Mouse (Mus musculus) liver, embryonic 15.5 days (tissue): ENCODE results near the gene Wnt4. TPM values are rescaled to one million over a fixed set of nuclear protein-coding genes. Genes with fewer than 3 reads are reported as not detected.

Experiments
- ATAC-seq: fragments of 200-750 bp; cut with Nextera tagmentation; 2 replicates; pipeline ENCODE4 v1.8.0; 2017; ENCODE audit warnings: moderate number of reproducible peaks, mild to moderate bottlenecking, moderate library complexity; ENCODE audit not compliant: insufficient read depth
- H3K27ac ChIP-seq: fragments of 300-500 bp; sonication (generic); replicated peaks from 2 replicates; pipeline ENCODE4 v1.5.1; 2015; ENCODE audit warnings: mild to moderate bottlenecking, inconsistent platforms
- H3K27me3 ChIP-seq: fragments of 300-500 bp; sonication (generic); 2 replicates; pipeline ENCODE4 v1.6.1; 2015; ENCODE audit warnings: mild to moderate bottlenecking, inconsistent platforms
- H3K36me3 ChIP-seq: fragments of 300-500 bp; sonication (generic); replicated peaks from 2 replicates; pipeline ENCODE4 v1.6.1; 2015; ENCODE audit warnings: moderate library complexity, mild to moderate bottlenecking, inconsistent platforms
- H3K4me1 ChIP-seq: fragments of 300-500 bp; sonication (generic); replicated peaks from 2 replicates; pipeline ENCODE4 v1.6.1; 2015; ENCODE audit warnings: inconsistent platforms
- H3K4me2 ChIP-seq: fragments of 300-500 bp; sonication (generic); 2 replicates; pipeline ENCODE4 v1.6.1; 2015; ENCODE audit warnings: moderate library complexity, mild to moderate bottlenecking, inconsistent platforms
- H3K4me3 ChIP-seq: fragments of 300-500 bp; sonication (generic); replicated peaks from 2 replicates; pipeline ENCODE4 v1.5.1; 2015; ENCODE audit warnings: mild to moderate bottlenecking, inconsistent platforms
- H3K9ac ChIP-seq: fragments of 300-500 bp; sonication (generic); 2 replicates; pipeline ENCODE4 v1.6.1; 2015; ENCODE audit warnings: moderate library complexity, mild to moderate bottlenecking, inconsistent platforms
- H3K9me3 ChIP-seq: fragments of 300-500 bp; sonication (generic); replicated peaks from 2 replicates; pipeline ENCODE4 v1.6.1; 2016; ENCODE audit warnings: inconsistent platforms
- WGBS: fragments of 180-500 bp; shearing (Covaris S2); methylation state at CpG from one replicate; pipeline ENCODE4 v1.1.7; 2015; ENCODE audit warnings: mixed read lengths; ENCODE audit not compliant: insufficient replicate concordance; 5-methylcytosine and 5-hydroxymethylcytosine counted together
- polyA plus RNA-seq: library from polyadenylated mRNA; unstranded; fragments of >200 nt; fragmentation: Nextera tagmentation; extraction: Ambion mirVana; gene quantifications from 2 replicates; pipeline ENCODE4 v1.2.1, GENCODE M21; 2015

Gene Wnt4
- polyA plus RNA-seq, 1 experiment from 2014 or later = 0.15 TPM

- Histone ChIP-seq H3K27ac (no peak overlapping the region), H3K9me3 (no peaks in the 10 kb centered on the region), H3K27me3 (peaks cover 94% of the 10 kb centered on the region), H3K36me3 (no peaks in the 10 kb centered on the region), H3K9ac (no peak overlapping the region), H3K4me1 (peaks cover 8% of the 10 kb centered on the region; the same call in 1 of the 2 replicates), H3K4me3 (no peak overlapping the region), H3K4me2 (no peak overlapping the region)
- no peak for ATAC-seq
- WGBS = 51% methylated on average over 3 of the region's 3 CpGs
Measured at GRCm38 (mm10) chr4:137281273-137281672, 4.0 kb downstream of the Wnt4 start.

- H3K4me1 ChIP-seq = peaks cover 8% of the 10 kb centered on the region; the same call in 1 of the 2 replicates
- ATAC-seq = no peak
- no peak overlapping the region for H3K4me3 ChIP-seq
- peaks cover 90% of the 10 kb centered on the region for H3K27me3 ChIP-seq
- no peaks in the 10 kb centered on the region for H3K9me3 ChIP-seq
- H3K27ac ChIP-seq = no peak overlapping the region
- no peak overlapping the region for H3K4me2 ChIP-seq
- H3K9ac ChIP-seq = no peak overlapping the region
- 66% methylated on average over 5 of the region's 5 CpGs for WGBS
- H3K36me3 ChIP-seq = no peaks in the 10 kb centered on the region
Measured at GRCm38 (mm10) chr4:137282122-137282521, 4.8 kb downstream of the Wnt4 start.

GRCm38 (mm10) chr4:137282584-137283406 is 5.5 kb downstream of the Wnt4 start:
- H3K9ac ChIP-seq = no peak overlapping the region
- ATAC-seq = no peak
- H3K9me3 ChIP-seq = no peaks in the 10 kb centered on the region
- H3K4me3 ChIP-seq = no peak overlapping the region
- H3K36me3 ChIP-seq = no peaks in the 10 kb centered on the region
- H3K27me3 ChIP-seq = peaks cover 90% of the 10 kb centered on the region
- no peak overlapping the region for H3K27ac ChIP-seq
- 26% methylated on average over 17 of the region's 17 CpGs for WGBS
- H3K4me2 ChIP-seq = no peak overlapping the region
- H3K4me1 ChIP-seq = peaks cover 4% of the 10 kb centered on the region; the same call in 1 of the 2 replicates

- ATAC-seq = no peak
- Histone ChIP-seq H3K27ac (no peak overlapping the region), H3K9ac (no peak overlapping the region), H3K9me3 (no peaks in the 10 kb centered on the region), H3K4me2 (no peak overlapping the region), H3K4me1 (no peaks in the 10 kb centered on the region), H3K4me3 (no peak overlapping the region), H3K27me3 (peaks cover 90% of the 10 kb centered on the region), H3K36me3 (no peaks in the 10 kb centered on the region)
- 18% methylated on average over 4 of the region's 4 CpGs for WGBS
Measured at GRCm38 (mm10) chr4:137283407-137283732, 6.1 kb downstream of the Wnt4 start.

DNA sequence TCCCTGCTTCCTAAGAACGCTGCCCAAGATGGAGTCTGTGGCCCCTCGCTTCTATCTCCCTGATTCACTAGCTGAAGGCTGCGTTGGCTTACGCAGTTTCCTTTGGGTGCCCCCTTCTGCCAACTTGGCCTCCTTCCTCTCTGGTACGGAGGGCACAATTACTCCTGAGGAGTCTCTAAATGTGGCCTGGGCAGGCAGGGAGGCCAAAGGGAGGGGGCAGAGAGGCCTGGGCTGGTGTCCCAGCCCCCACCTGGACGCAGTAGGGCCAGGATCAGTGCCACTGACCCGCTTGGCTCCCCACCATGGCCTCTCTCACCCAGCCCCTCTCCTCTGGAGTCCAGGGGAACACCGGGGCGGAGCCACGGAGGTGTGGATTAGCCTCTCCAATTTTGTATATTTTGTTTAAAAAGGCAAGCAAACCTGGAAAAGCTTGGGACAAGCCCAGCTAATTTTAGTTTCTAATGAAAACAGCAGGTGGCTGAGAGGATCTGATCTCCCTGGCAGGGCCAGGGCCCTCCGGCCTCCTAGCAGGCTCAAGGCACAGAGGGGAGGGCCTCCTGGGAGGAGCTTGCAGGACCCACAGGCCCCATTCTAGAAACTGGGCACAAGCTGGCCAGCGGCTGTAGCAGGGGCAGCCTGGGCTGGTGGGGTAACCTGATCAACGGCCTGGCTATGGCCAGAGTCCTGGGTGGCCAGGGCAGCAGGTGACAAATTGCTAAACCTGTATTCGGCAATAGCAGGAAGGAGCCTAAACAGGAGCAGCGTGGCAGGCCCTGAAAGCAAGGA is 8.8 kb downstream of the Wnt4 start:
- Histone ChIP-seq H3K27ac (no peak overlapping the region), H3K4me3 (no peak overlapping the region), H3K9me3 (no peaks in the 10 kb centered on the region), H3K36me3 (no peaks in the 10 kb centered on the region), H3K9ac (no peak overlapping the region), H3K4me2 (no peak overlapping the region), H3K27me3 (peaks cover 66% of the 10 kb centered on the region), H3K4me1 (no peaks in the 10 kb centered on the region)
- ATAC-seq = no peak
- WGBS = 67% methylated on average over 15 of the region's 15 CpGs

- Histone ChIP-seq H3K27ac (no peak overlapping the region), H3K9me3 (no peaks in the 10 kb centered on the region), H3K4me2 (no peak overlapping the region), H3K4me3 (no peak overlapping the region), H3K27me3 (peaks cover 60% of the 10 kb centered on the region), H3K9ac (no peak overlapping the region), H3K36me3 (no peaks in the 10 kb centered on the region), H3K4me1 (no peaks in the 10 kb centered on the region)
- WGBS = 45% methylated on average over 8 of the region's 8 CpGs
- no peak for ATAC-seq
Measured at GRCm38 (mm10) chr4:137286662-137286953, 9.3 kb downstream of the Wnt4 start.

DNA sequence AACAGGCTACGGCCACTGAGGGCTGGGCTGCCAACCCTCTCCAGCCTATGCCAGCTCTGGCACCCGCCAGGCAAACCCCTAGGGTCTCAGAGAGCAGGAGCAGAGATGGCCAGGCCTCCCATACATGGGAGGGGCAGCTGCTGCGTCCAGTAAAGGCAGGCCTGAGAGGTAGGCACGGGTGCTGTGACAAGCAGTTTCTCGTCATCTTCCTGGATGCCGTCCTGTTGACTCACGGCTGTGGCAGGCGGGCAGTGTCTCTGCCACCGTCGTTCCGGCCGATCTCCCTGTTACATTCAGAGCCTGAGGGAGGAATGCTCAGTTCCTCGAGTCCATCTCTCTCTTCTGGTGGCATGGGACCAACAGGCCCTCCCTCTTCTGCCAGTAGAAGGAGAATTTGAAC is 9.9 kb downstream of the Wnt4 start:
- Histone ChIP-seq H3K4me2 (no peak overlapping the region), H3K4me1 (no peaks in the 10 kb centered on the region), H3K36me3 (no peaks in the 10 kb centered on the region), H3K9me3 (no peaks in the 10 kb centered on the region), H3K9ac (no peak overlapping the region), H3K4me3 (no peak overlapping the region), H3K27me3 (peaks cover 55% of the 10 kb centered on the region), H3K27ac (no peak overlapping the region)
- WGBS = 71% methylated on average over 13 of the region's 13 CpGs
- ATAC-seq = no peak

DNA sequence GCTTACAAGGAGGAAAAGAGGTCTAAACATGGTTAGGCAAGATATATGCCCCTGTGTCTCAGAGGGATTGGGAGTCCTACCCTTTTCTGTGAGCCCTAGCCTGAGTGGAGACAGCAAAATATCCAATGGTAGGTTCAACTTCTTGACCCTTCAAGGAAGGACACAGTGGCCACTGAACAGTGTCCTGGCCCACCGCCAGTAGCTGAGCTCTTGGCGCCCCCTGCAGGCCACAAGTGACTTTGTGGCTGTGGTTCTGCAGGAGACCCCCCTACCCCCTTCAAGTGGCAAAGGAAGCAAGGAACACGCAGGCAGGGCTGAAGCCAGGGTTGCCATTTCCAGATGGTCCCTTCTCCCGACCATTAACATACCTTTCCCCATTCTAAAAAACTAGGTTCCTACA is 10.5 kb downstream of the Wnt4 start:
- Histone ChIP-seq H3K4me1 (no peaks in the 10 kb centered on the region), H3K9me3 (no peaks in the 10 kb centered on the region), H3K4me2 (no peak overlapping the region), H3K36me3 (no peaks in the 10 kb centered on the region), H3K9ac (no peak overlapping the region), H3K27me3 (peaks cover 54% of the 10 kb centered on the region), H3K27ac (no peak overlapping the region), H3K4me3 (no peak overlapping the region)
- ATAC-seq = no peak
- WGBS = 2% methylated on average over 4 of the region's 4 CpGs

GRCm38 (mm10) chr4:137289701-137290100 is 12.4 kb downstream of the Wnt4 start:
- no peak for ATAC-seq
- Histone ChIP-seq H3K9me3 (no peaks in the 10 kb centered on the region), H3K27me3 (peaks cover 35% of the 10 kb centered on the region), H3K27ac (no peak overlapping the region), H3K4me1 (no peaks in the 10 kb centered on the region), H3K4me2 (no peak overlapping the region), H3K36me3 (no peaks in the 10 kb centered on the region), H3K9ac (no peak overlapping the region), H3K4me3 (no peak overlapping the region)
- WGBS = 69% methylated on average over 6 of the region's 6 CpGs

DNA sequence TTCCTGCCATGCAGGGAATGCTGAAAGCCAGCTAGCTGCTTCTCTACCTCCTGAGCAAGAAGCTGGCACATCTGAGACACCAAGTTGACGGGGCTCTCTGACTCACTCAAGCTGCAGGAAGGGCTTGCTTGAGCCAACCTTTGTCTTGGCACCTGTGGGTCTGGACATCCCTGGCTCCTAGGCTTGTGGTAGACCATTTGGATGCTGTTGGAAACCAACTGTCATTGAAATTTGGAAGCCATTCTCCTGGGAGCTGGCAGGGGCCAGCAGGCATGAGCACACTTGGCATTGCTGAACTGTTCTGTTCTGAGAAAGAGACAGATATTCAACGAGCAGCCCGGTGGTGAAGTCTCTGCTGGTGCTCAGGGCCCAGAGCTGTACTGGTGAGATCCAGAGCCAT is 13.0 kb downstream of the Wnt4 start:
- H3K4me2 ChIP-seq = no peak overlapping the region
- H3K9ac ChIP-seq = no peak overlapping the region
- no peaks in the 10 kb centered on the region for H3K4me1 ChIP-seq
- H3K36me3 ChIP-seq = no peaks in the 10 kb centered on the region
- no peak for ATAC-seq
- 55% methylated on average over 3 of the region's 3 CpGs for WGBS
- H3K27me3 ChIP-seq = peaks cover 32% of the 10 kb centered on the region
- no peak overlapping the region for H3K27ac ChIP-seq
- H3K4me3 ChIP-seq = no peak overlapping the region
- no peaks in the 10 kb centered on the region for H3K9me3 ChIP-seq

GRCm38 (mm10) chr4:137292625-137293024 is 15.3 kb downstream of the Wnt4 start:
- H3K4me1 ChIP-seq = no peaks in the 10 kb centered on the region
- H3K4me2 ChIP-seq = no peak overlapping the region
- ATAC-seq = no peak
- H3K9ac ChIP-seq = no peak overlapping the region
- H3K36me3 ChIP-seq = no peaks in the 10 kb centered on the region
- H3K27ac ChIP-seq = no peak overlapping the region
- 70% methylated on average over 7 of the region's 7 CpGs for WGBS
- no peak overlapping the region for H3K4me3 ChIP-seq
- no peaks in the 10 kb centered on the region for H3K9me3 ChIP-seq
- peaks cover 16% of the 10 kb centered on the region for H3K27me3 ChIP-seq
